Mouse (Mus musculus) stomach, postnatal 0 days (tissue): ENCODE measurements at regions not wholly inside any gene's neighbourhood (a gene's known extent, or its start where the extent isn't known, plus 50 kb on each side); places are given as distances from the start of the nearest gene placed in this dataset.

Source experiments
- ATAC-seq: fragments of 200-750 bp; cut with Nextera tagmentation; 2 replicates; pipeline ENCODE4 v1.8.0; 2017; ENCODE audit not compliant: low FRiP score, low TSS enrichment
- DNase-seq: peaks from one replicate; pipeline ENCODE4 v3.0.0-alpha.2; 2016; ENCODE audit warnings: low spot score
- H3K27ac ChIP-seq: fragments of 300-500 bp; sonication (generic); replicated peaks from 2 replicates; pipeline ENCODE4 v1.5.1; 2014; ENCODE audit warnings: mild to moderate bottlenecking, control low read depth
- H3K27me3 ChIP-seq: fragments of 300-500 bp; sonication (generic); 2 replicates; pipeline ENCODE4 v1.6.1; 2014; ENCODE audit warnings: low read length; ENCODE audit not compliant: control insufficient read depth, insufficient read depth
- H3K36me3 ChIP-seq: fragments of 300-500 bp; sonication (generic); 2 replicates; pipeline ENCODE4 v1.6.1; 2014; ENCODE audit warnings: low read length, mixed read lengths; ENCODE audit not compliant: control insufficient read depth, insufficient read depth
- H3K4me1 ChIP-seq: fragments of 300-500 bp; sonication (generic); replicated peaks from 2 replicates; pipeline ENCODE4 v1.6.1; 2014; ENCODE audit warnings: antibody characterized with exemption; ENCODE audit not compliant: control insufficient read depth, insufficient read depth
- H3K4me2 ChIP-seq: fragments of 300-500 bp; sonication (generic); replicated peaks from 2 replicates; pipeline ENCODE4 v1.6.1; 2014; ENCODE audit warnings: low read depth, mild to moderate bottlenecking, control low read depth, moderate library complexity
- H3K4me3 ChIP-seq: fragments of 300-500 bp; sonication (generic); 2 replicates; pipeline ENCODE4 v1.5.1; 2014; ENCODE audit warnings: low read depth, low read length, control low read depth
- H3K9ac ChIP-seq: fragments of 300-500 bp; sonication (generic); 2 replicates; pipeline ENCODE4 v1.6.1; 2014; ENCODE audit warnings: mild to moderate bottlenecking, low read length, control low read depth, mixed read lengths
- H3K9me3 ChIP-seq: fragments of 300-500 bp; sonication (generic); 2 replicates; pipeline ENCODE4 v1.6.1; 2016; ENCODE audit warnings: low read length; ENCODE audit not compliant: control insufficient read depth
- CTCF ChIP-seq: IDR thresholded peaks from 2 replicates; pipeline ENCODE4 v1.5.1; 2016; ENCODE audit warnings: antibody characterized with exemption, low read depth, mild to moderate bottlenecking, moderate library complexity
- EP300 ChIP-seq: optimal IDR thresholded peaks from 2 replicates; pipeline ENCODE3; 2016; ENCODE audit warnings: antibody characterized with exemption
- WGBS: fragments of 180-500 bp; shearing (Covaris S2); extraction: QIAGEN DNeasy Blood & Tissue Kit; methylation state at CpG from one replicate; pipeline ENCODE4 v1.1.7; 2014; 5-methylcytosine and 5-hydroxymethylcytosine counted together

DNA sequence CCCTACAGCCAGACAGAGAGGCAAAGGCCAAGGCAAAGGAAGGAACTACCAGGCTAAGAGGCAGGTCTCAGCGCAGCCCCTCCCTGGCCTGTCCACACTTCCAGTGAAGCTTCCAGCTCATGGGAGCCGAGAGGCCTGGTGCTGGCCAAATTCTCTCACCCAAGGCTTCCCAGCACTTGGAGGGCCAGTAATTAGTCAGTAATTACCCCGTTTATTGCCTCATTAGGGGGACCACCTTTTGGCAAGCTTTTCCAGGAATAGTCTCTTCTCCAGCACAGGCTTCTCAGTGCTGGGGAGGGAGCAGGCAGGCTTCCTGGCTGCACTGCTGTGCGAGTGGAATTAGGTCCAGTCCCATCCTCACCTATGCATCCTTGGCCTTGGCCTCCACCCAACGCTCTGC lies 252.8 kb upstream of the Nxpe4 start:
- DNase-seq (no peak), ATAC-seq (no peak)
- Histone ChIP-seq H3K36me3 (no peaks in the 10 kb centered on the region), H3K4me3 (no peak overlapping the region), H3K4me1 (no peaks in the 10 kb centered on the region), H3K4me2 (no peak overlapping the region), H3K9me3 (no peaks in the 10 kb centered on the region), H3K27ac (no peak overlapping the region), H3K27me3 (no peaks in the 10 kb centered on the region), H3K9ac (no peak overlapping the region)
- TF ChIP-seq EP300, result no peak
- no peak for TF ChIP-seq CTCF
- 64% methylated on average over 5 of the region's 5 CpGs for WGBS

DNA sequence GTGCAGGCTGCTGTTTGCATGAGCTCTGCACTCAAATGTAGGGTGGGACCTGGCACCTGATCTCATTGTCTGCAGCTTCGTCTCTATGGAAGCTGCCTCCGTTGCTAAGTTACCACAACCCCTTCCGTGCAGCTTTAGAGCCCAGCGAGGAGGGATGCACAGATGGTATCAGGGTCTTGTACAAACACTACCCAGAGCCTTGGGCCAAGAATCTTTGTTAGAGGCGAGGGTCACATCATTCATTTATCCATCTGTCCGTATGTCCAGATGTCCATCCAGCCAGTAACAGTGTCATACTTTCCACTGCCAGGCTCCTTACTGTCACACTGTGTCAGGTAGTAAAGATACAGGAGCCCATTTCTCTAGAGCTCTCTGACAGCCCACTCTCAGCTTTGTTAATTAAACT lies 251.3 kb upstream of the Nxpe4 start:
- no peak overlapping the region for H3K4me2 ChIP-seq
- TF ChIP-seq CTCF (no peak), EP300 (no peak)
- H3K9ac ChIP-seq, result no peak overlapping the region; the same call in 1 of the 2 replicates
- no peaks in the 10 kb centered on the region for H3K27me3 ChIP-seq
- DNase-seq, result no peak
- no peaks in the 10 kb centered on the region for H3K4me1 ChIP-seq
- ATAC-seq, result no peak
- WGBS, result 25% methylated on average over 6 of the region's 6 CpGs
- H3K27ac ChIP-seq, result no peak overlapping the region
- H3K36me3 ChIP-seq, result no peaks in the 10 kb centered on the region
- H3K4me3 ChIP-seq, result no peak overlapping the region
- no peaks in the 10 kb centered on the region for H3K9me3 ChIP-seq

DNA sequence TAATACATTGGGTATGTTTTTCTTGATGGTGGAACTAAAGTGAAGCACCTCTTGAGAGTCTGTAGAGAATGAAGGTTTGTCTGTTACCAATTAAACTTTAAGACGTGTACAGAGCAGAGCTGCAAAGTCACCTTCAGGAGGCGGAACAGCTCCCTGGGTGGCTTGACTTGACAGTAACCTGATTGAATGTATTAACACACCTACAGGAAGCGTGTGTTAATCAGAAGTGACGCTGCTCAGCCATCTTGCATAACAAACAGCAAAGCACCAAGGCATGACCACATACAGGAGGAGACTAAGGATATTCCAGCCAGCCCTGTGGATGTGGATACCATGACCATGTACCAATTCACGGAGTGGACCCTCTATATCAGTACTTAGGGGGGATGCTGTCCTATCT lies 249.0 kb upstream of the Nxpe4 start:
- TF ChIP-seq CTCF (no peak), EP300 (no peak)
- ATAC-seq, result no peak
- 70% methylated on average over 5 of the region's 5 CpGs for WGBS
- DNase-seq, result no peak
- no peaks in the 10 kb centered on the region for H3K36me3 ChIP-seq
- no peaks in the 10 kb centered on the region for H3K27me3 ChIP-seq
- no peak overlapping the region for H3K4me3 ChIP-seq
- no peak overlapping the region for H3K4me2 ChIP-seq
- no peak overlapping the region for H3K27ac ChIP-seq
- no peak overlapping the region for H3K9ac ChIP-seq
- H3K4me1 ChIP-seq, result no peaks in the 10 kb centered on the region
- no peaks in the 10 kb centered on the region for H3K9me3 ChIP-seq

DNA sequence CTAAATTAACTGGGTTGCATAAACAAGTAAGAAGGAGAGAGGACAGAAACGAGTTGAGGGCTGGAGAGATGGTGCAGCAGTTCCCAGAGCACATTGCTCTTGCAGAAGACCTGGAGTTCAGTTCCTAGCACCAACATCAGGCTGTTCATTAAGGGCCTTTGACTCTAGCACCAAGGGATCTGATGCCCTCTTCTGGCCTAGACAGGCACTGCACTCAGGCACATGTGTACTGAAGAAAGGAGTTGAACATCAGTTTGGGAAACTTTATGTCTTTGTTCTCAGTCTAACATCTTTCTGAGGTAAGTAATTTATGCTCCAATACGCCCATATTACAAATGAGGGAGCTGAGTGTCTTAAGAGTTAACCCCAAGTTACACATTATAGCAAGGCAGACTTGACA lies 226.5 kb upstream of the Nxpe4 start:
- Histone ChIP-seq H3K4me3 (no peak overlapping the region), H3K27me3 (no peaks in the 10 kb centered on the region), H3K27ac (no peak overlapping the region), H3K4me2 (no peak overlapping the region), H3K4me1 (no peaks in the 10 kb centered on the region), H3K9ac (no peak overlapping the region), H3K9me3 (no peaks in the 10 kb centered on the region), H3K36me3 (no peaks in the 10 kb centered on the region)
- ATAC-seq (no peak), DNase-seq (peak; percentile 22)
- no peak for TF ChIP-seq EP300
- TF ChIP-seq CTCF, result peak; percentile 60
- WGBS, result 77% methylated on average over 2 of the region's 2 CpGs

DNA sequence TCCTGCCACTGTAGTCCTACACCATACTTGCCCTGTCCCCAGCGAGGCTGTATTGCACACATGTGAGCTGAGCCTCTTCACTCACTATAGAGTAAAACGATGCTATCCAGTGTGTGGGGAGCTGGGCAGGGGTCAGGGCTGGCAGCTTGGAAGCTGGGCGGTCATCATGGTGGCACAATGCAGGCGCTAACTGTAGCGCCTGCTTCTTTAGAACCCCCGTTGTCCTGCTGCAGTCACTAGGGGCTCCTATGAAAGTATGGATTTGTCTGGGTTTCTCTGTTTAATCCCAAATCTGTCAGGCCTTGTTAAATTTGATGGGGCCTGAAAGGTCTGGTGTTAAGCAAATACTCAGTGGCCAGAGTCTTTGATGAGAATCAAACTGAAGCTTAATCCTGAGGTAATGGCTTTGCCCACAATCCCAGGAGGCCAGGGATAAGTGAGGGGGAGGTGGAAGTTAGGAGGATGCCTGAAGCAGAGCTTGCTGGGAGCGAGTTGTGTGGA lies 225.8 kb upstream of the Nxpe4 start:
- H3K27me3 ChIP-seq, result no peaks in the 10 kb centered on the region
- ATAC-seq, result no peak
- DNase-seq, result no peak
- 70% methylated on average over 7 of the region's 7 CpGs for WGBS
- H3K9ac ChIP-seq, result no peak overlapping the region
- H3K4me2 ChIP-seq, result no peak overlapping the region
- no peaks in the 10 kb centered on the region for H3K4me1 ChIP-seq
- TF ChIP-seq CTCF, result no peak
- H3K4me3 ChIP-seq, result no peak overlapping the region
- no peak overlapping the region for H3K27ac ChIP-seq
- H3K36me3 ChIP-seq, result no peaks in the 10 kb centered on the region
- no peaks in the 10 kb centered on the region for H3K9me3 ChIP-seq

DNA sequence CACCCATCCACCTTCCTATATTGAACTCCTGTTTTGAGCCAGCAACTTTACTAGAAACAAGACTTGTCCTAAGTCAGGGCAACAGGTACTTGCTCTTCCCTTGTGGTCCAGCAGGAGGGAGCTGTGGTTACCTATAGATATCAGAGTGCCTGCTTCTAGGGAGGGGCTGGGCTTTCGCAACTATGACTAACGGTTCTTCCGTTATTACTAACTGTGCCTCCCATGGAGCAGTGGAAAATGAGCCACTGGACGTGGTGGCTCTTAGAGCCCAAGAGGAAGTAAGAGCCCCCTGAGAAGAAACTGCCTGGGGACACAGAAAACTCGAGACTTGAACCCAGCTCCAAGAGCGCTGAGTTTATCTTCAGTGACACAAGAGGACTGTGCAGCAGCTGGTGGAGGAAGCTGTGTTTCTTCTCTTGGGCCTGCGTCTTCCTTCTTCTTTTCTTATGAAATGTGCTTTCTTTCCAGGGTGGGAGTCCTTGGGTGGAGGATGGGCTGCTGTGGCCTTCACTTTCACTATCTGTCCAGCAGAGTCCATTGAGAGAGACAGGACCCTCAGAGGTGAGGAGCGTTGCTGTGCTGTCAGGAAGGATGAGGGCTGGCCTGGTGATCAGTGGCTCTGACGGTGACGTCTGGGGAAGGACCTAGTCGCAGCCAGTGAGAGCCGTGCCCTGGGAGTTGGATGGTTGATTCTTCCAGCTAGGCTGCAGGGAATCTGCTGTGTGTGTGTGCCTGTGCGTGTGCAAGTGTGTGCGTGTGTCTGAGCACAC lies 222.7 kb upstream of the Nxpe4 start:
- ATAC-seq (no peak), DNase-seq (no peak)
- no peaks in the 10 kb centered on the region for H3K27me3 ChIP-seq
- H3K4me1 ChIP-seq, result no peaks in the 10 kb centered on the region
- WGBS, result 72% methylated on average over 14 of the region's 14 CpGs
- H3K27ac ChIP-seq, result no peak overlapping the region
- H3K9me3 ChIP-seq, result no peaks in the 10 kb centered on the region
- no peaks in the 10 kb centered on the region for H3K36me3 ChIP-seq
- no peak overlapping the region for H3K9ac ChIP-seq
- no peak for TF ChIP-seq CTCF
- no peak for TF ChIP-seq EP300
- H3K4me3 ChIP-seq, result no peak overlapping the region
- H3K4me2 ChIP-seq, result no peak overlapping the region
